Mouse (Mus musculus) yolk sac, embryonic 10.5 days (tissue): ENCODE data around the gene Cngb1.

Source experiments
- DNase-seq: peaks from one replicate; pipeline ENCODE4 v3.0.0-alpha.2; 2017; ENCODE audit warnings: low spot score

Cngb1 gene

GRCm38 (mm10) chr8:95200001-95200405 is 106.4 kb downstream of the Cngb1 start:
- DNase-seq, result peak; percentile 38

GRCm38 (mm10) chr8:95195728-95196127 is 110.7 kb downstream of the Cngb1 start:
- DNase-seq, result no peak

GRCm38 (mm10) chr8:95191497-95192175 is 114.7 kb downstream of the Cngb1 start:
- no peak for DNase-seq
